Mouse (Mus musculus) stomach, postnatal 0 days (tissue): Measurements from ENCODE around the gene Elavl4. TPM values are rescaled to one million over a fixed set of nuclear protein-coding genes. Genes with fewer than 3 reads are reported as not detected.

Experiments used
- ATAC-seq: fragments of 200-750 bp; cut with Nextera tagmentation; 2 replicates; pipeline ENCODE4 v1.8.0; 2017; ENCODE audit not compliant: low FRiP score, low TSS enrichment
- DNase-seq: peaks from one replicate; pipeline ENCODE4 v3.0.0-alpha.2; 2016; ENCODE audit warnings: low spot score
- H3K27ac ChIP-seq: fragments of 300-500 bp; sonication (generic); replicated peaks from 2 replicates; pipeline ENCODE4 v1.5.1; 2014; ENCODE audit warnings: mild to moderate bottlenecking, control low read depth
- H3K27me3 ChIP-seq: fragments of 300-500 bp; sonication (generic); 2 replicates; pipeline ENCODE4 v1.6.1; 2014; ENCODE audit warnings: low read length; ENCODE audit not compliant: control insufficient read depth, insufficient read depth
- H3K36me3 ChIP-seq: fragments of 300-500 bp; sonication (generic); 2 replicates; pipeline ENCODE4 v1.6.1; 2014; ENCODE audit warnings: low read length, mixed read lengths; ENCODE audit not compliant: control insufficient read depth, insufficient read depth
- H3K4me1 ChIP-seq: fragments of 300-500 bp; sonication (generic); replicated peaks from 2 replicates; pipeline ENCODE4 v1.6.1; 2014; ENCODE audit warnings: antibody characterized with exemption; ENCODE audit not compliant: control insufficient read depth, insufficient read depth
- H3K4me2 ChIP-seq: fragments of 300-500 bp; sonication (generic); replicated peaks from 2 replicates; pipeline ENCODE4 v1.6.1; 2014; ENCODE audit warnings: low read depth, mild to moderate bottlenecking, control low read depth, moderate library complexity
- H3K4me3 ChIP-seq: fragments of 300-500 bp; sonication (generic); 2 replicates; pipeline ENCODE4 v1.5.1; 2014; ENCODE audit warnings: low read depth, low read length, control low read depth
- H3K9ac ChIP-seq: fragments of 300-500 bp; sonication (generic); 2 replicates; pipeline ENCODE4 v1.6.1; 2014; ENCODE audit warnings: mild to moderate bottlenecking, low read length, control low read depth, mixed read lengths
- H3K9me3 ChIP-seq: fragments of 300-500 bp; sonication (generic); 2 replicates; pipeline ENCODE4 v1.6.1; 2016; ENCODE audit warnings: low read length; ENCODE audit not compliant: control insufficient read depth
- CTCF ChIP-seq: IDR thresholded peaks from 2 replicates; pipeline ENCODE4 v1.5.1; 2016; ENCODE audit warnings: antibody characterized with exemption, low read depth, mild to moderate bottlenecking, moderate library complexity
- EP300 ChIP-seq: optimal IDR thresholded peaks from 2 replicates; pipeline ENCODE3; 2016; ENCODE audit warnings: antibody characterized with exemption
- WGBS: fragments of 180-500 bp; shearing (Covaris S2); extraction: QIAGEN DNeasy Blood & Tissue Kit; methylation state at CpG from one replicate; pipeline ENCODE4 v1.1.7; 2014; 5-methylcytosine and 5-hydroxymethylcytosine counted together
- polyA plus RNA-seq: library from polyadenylated mRNA; unstranded; fragments of >200 nt; fragmentation: Nextera tagmentation; extraction: Ambion mirVana; gene quantifications from 2 replicates; pipeline ENCODE4 v1.2.1, GENCODE M21; 2015

Gene Elavl4
- polyA plus RNA-seq, 1 experiment from 2014 or later = 15.3 TPM

DNA sequence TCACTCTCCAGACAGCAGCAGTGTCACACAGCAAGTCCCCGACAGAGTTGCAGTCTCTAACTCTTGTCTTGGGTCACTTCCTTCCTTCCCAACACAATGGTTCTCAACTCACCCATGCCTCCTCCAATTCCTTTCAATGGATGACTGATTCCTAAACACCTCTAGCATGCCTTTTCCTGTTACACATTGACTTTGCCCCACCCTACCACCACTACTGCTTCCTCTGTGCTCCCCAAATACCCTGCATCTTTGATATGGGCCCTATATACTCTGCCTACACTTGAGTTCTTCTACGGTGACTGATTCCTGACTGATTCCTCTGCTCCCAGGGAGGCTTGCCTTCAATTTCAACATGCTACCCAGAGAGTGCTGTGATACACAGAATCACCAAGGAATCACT is 153.1 kb downstream of the Elavl4 start:
- H3K27ac ChIP-seq = no peak overlapping the region
- TF ChIP-seq CTCF (no peak), EP300 (no peak)
- WGBS = 79% methylated on average over 2 of the region's 2 CpGs
- no peaks in the 10 kb centered on the region for H3K4me1 ChIP-seq
- H3K9me3 ChIP-seq = no peaks in the 10 kb centered on the region
- no peak overlapping the region for H3K9ac ChIP-seq
- no peaks in the 10 kb centered on the region for H3K36me3 ChIP-seq
- no peak for ATAC-seq
- no peaks in the 10 kb centered on the region for H3K27me3 ChIP-seq
- no peak overlapping the region for H3K4me3 ChIP-seq
- H3K4me2 ChIP-seq = no peak overlapping the region
- no peak for DNase-seq

GRCm38 (mm10) chr4:110177263-110177662 is 174.4 kb downstream of the Elavl4 start:
- TF ChIP-seq EP300 = no peak
- TF ChIP-seq CTCF = no peak
- 79% methylated on average over 2 of the region's 2 CpGs for WGBS
- DNase-seq = no peak
- H3K9me3 ChIP-seq = no peaks in the 10 kb centered on the region
- H3K27me3 ChIP-seq = no peaks in the 10 kb centered on the region
- no peak for ATAC-seq
- H3K9ac ChIP-seq = no peak overlapping the region
- no peak overlapping the region for H3K27ac ChIP-seq
- no peak overlapping the region for H3K4me2 ChIP-seq
- no peaks in the 10 kb centered on the region for H3K4me1 ChIP-seq
- H3K36me3 ChIP-seq = no peaks in the 10 kb centered on the region
- H3K4me3 ChIP-seq = no peak overlapping the region

DNA sequence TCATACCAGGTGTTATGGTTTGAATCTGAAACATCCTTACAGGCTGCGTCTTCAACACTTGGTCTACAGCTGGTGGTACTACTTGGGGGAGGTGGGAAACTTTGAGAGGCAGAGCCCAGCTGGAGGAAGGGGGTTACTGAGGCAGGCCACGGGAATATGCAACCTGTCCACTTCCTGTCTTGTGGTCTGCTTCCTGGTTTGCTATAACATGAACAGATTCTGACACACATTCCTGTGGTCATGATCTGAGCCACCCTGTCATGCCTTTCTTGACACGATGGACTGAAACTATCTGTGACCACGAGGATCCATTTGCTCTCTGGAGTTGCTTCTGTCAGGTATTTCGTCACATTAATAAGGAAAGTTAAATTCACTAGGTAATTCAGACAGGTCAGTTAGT is 179.7 kb downstream of the Elavl4 start:
- 69% methylated on average over 5 of the region's 5 CpGs for WGBS
- H3K27me3 ChIP-seq = no peaks in the 10 kb centered on the region
- H3K9ac ChIP-seq = no peak overlapping the region
- no peak overlapping the region for H3K27ac ChIP-seq
- DNase-seq (no peak), ATAC-seq (no peak)
- H3K36me3 ChIP-seq = no peaks in the 10 kb centered on the region
- no peaks in the 10 kb centered on the region for H3K9me3 ChIP-seq
- TF ChIP-seq CTCF = no peak
- no peak for TF ChIP-seq EP300
- no peaks in the 10 kb centered on the region for H3K4me1 ChIP-seq
- no peak overlapping the region for H3K4me3 ChIP-seq
- no peak overlapping the region for H3K4me2 ChIP-seq

GRCm38 (mm10) chr4:110165217-110165616 is 186.5 kb downstream of the Elavl4 start:
- H3K27me3 ChIP-seq = no peaks in the 10 kb centered on the region
- H3K9me3 ChIP-seq = no peaks in the 10 kb centered on the region
- no peak overlapping the region for H3K4me2 ChIP-seq
- H3K36me3 ChIP-seq = no peaks in the 10 kb centered on the region
- WGBS = 71% methylated on average over 5 of the region's 5 CpGs
- no peak overlapping the region for H3K9ac ChIP-seq
- H3K4me3 ChIP-seq = no peak overlapping the region
- DNase-seq = no peak
- ATAC-seq = no peak
- TF ChIP-seq CTCF (no peak), EP300 (no peak)
- H3K4me1 ChIP-seq = no peaks in the 10 kb centered on the region
- no peak overlapping the region for H3K27ac ChIP-seq

DNA sequence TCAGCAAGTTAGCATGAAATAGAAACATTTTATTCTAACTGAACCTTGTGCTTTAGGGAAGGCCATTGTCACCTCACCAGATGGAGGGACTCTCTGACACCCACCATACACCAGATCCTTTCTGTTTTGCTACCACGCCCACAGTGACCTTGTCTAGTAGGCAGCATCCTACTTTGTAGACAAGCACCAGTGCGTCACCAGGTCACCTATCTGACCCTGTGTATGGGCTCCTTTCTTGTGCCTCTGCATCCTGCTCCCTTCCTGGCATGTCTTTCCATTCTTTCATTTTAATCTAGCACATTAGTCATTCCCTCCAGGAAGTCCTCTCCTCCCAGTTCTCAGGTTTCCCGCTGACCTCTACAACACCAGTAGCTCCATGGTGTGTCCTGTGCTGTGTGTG is 190.1 kb downstream of the Elavl4 start:
- H3K27me3 ChIP-seq = no peaks in the 10 kb centered on the region
- no peaks in the 10 kb centered on the region for H3K36me3 ChIP-seq
- H3K27ac ChIP-seq = no peak overlapping the region
- no peaks in the 10 kb centered on the region for H3K4me1 ChIP-seq
- H3K9ac ChIP-seq = no peak overlapping the region
- no peak overlapping the region for H3K4me3 ChIP-seq
- ATAC-seq (no peak), DNase-seq (no peak)
- no peak overlapping the region for H3K4me2 ChIP-seq
- H3K9me3 ChIP-seq = no peaks in the 10 kb centered on the region
- no peak for TF ChIP-seq EP300
- TF ChIP-seq CTCF = no peak
- 77% methylated on average over 3 of the region's 3 CpGs for WGBS

GRCm38 (mm10) chr4:110157515-110158159 is 194.1 kb downstream of the Elavl4 start:
- Histone ChIP-seq H3K4me1 (no peaks in the 10 kb centered on the region), H3K9ac (no peak overlapping the region), H3K9me3 (no peaks in the 10 kb centered on the region), H3K27me3 (no peaks in the 10 kb centered on the region), H3K36me3 (no peaks in the 10 kb centered on the region), H3K4me3 (no peak overlapping the region), H3K4me2 (no peak overlapping the region), H3K27ac (no peak overlapping the region)
- ATAC-seq = no peak
- DNase-seq = no peak
- TF ChIP-seq EP300 (no peak), CTCF (no peak)
- WGBS = 53% methylated on average over 3 of the region's 3 CpGs
